Mouse (Mus musculus) testis, postnatal 14 days (tissue): Measurements from ENCODE around the gene Aplp1.

Experiments
- DNase-seq: peaks from one replicate; pipeline ENCODE4 v3.0.0; 2021; ENCODE audit warnings: low spot score

Gene Aplp1

DNA sequence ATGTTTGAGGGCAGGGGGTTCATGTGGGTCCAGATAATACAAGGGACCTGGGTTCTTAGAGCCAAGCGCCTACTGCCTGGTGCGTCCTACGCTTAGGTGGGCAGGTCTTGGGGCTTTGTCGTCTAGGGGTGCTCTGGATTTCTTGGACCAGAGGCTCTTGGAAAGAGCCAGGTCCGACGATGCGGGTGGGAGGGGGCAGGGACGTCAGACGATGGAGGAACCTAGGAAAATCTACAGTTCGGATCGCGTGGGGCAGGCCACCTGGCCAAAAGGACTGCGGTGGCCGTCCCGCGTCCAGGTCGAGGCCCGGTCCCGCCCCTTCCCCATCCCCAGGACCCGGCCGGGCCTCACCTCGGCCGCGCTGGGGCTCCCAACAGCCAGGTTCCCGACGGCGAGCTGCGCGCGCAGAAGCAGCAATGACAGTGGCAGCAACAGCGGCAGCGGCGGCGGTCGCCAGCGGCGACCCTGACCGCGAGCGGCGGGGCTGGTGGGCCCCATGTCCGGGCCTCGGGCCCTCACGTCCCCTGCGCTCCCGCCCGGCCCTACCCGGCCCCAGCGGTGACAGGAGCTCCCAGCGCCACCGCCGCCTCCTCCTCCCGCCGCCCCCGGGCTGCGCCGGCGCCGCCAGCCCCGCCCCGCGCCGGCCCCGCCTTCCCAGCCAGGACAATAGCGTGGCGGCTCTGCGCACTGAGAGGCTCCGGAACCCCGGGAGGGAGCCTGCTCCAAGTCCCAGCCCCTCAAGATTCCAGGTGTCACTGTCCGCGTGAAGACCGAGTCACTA is at the start of gene Aplp1:
Aplp1 (minus strand) TSS at position 565 of the 781 bp plus-strand sequence.
- DNase-seq, result no peak

DNA sequence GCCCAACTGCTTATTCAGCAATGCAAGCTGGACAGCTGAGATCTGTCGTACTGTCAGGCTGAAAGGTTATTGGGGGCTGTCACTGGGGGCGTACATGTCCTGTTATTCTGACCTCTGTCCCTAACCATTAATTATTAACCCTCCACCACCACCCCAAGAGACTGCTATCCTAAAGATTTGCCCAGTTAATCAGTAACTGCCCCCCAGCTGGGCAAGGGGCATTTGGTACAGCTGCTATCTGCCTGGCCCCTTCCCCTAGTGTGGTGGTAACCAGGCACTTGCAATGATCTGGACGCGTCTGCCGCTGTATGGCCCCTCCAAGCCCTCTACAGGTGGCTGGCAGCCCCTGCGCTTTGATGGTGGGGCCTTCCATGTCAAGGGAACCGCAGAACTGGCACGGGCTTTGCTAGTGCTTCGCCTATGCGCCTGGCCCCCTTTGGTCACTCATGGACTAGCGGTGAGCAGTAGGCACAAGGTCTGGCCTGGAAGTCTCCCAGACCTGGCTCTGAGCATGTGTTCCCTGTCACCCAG is 48.1 kb upstream of the Aplp1 start, which contains the start of gene Prodh2:
Prodh2 (plus strand) TSS at position 222 of the 531 bp plus-strand sequence.
- DNase-seq, result no peak

- peak; percentile 74 for DNase-seq
These were observed 47.4 kb upstream of the Aplp1 start for GRCm38 (mm10) chr7:30492765-30493164.

- no peak for DNase-seq
These were observed 45.6 kb upstream of the Aplp1 start for GRCm38 (mm10) chr7:30490957-30491307.

DNA sequence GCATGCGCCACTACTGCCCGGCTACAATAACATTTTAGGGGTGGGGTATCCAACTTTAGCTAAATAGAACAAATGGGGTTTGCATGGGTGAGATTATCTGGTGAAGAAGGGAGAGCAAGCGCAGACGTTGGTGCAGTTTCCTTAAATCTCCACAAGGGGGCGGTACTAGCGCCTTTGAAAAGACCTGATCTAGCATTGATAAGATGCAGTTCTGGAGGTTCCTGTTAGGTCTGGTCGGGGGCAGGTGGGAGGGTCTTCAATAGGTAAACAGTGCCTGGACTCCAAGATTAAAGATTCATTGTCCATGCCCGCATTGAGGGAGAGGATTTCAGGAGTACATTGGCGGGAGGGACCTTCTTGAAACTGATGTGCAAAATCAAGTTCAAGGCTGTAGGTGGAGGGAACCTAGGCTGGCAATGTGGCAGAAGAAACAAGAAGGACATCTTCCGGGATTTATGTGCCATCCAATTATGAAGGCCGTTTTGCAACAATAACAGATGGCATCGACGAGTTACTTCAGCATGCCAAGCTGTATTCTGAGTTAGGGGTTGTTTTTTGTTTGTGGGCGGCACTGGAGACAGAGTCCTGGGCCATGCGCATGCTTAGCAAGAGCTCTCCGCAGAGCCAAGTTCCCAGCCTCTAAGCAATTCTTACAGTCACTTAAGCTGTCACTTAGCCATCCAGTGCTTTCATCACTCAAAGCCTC is 45.1 kb upstream of the Aplp1 start:
- DNase-seq, result peak; percentile 48

- DNase-seq, result peak; percentile 45
These were observed 38.9 kb upstream of the Aplp1 start for GRCm38 (mm10) chr7:30484250-30484649.

DNA sequence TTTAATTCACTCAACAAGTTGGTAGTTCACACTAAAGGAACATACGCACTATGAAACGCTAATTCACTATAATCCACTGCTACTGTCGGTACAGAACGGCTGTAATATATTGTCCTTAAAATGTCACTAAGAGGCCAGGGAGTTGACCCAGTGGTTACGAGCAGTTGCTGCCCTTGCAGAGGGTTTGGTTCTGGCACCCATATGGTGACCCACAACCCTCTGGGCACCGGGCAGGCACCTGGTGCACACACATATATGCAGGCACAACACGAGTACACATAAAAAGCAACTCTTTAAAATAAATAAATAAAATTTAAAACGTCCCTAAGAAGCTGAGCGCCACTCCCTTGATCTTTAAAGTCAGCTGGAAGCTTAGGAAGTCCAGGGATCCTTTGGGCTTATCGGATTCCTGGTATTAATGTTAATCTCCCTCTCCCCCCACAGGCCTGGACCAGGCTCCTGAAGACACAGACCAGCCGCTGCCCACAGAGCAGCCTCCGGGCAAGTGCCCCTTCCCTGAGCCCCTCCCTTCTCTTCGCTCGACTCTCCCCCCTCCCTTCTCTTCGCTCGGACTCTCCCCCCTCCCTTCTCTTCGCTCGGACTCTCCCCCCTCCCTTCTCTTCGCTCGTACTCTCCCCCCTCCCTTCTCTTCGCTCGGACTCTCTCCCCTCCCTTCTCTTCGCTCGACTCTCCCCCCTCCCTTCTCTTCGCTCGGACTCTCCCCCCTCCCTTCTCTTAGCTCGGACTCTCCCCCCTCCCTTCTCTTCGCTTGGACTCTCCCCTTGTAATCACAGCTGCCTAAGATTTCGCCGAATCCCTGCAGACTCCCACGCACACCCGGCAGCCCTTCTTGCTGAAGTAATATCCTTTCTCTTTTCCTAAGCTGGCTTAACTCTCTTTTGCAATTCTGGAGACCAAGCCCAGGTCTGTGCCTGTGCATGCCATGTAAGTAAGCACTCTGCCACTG is 32.4 kb upstream of the Aplp1 start:
- no peak for DNase-seq

DNA sequence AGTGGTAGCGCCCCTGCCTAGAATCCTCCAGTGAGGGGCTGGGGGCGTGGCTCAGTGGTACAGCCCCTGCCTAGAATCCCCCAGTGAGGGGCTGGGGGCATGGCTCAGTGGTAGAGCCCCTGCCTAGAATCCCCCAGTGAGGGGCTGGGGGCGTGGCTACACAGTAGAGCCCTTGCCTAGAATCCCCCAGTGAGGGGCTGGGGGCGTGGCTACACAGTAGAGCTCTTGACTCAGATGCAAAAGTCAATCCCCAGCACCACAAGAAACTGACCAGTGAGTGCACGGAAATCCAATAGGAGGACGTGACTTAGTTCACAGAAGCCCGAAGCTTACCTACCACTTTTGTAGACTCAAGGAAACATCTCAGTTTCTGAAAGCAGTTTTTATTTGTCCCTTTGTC is 30.8 kb upstream of the Aplp1 start:
- peak; percentile 60 for DNase-seq

DNA sequence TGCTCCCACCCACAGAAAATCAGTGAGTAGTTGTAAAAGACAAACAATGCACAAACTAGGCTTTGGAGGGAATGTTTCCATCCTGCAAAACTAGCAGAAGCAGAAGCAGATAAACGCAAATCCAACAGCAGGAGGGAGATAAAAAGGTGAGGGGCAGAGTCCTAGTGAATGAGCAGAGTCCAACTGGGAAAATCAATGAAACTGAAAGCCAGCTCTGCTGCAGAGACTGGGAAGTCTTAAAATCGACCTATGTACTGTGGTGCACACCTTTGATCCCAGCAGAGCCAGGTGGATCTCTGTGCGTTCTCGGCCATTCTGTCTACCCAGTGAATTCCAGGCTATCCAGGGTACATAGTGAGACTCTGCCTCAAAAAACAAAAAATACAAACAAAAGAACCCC is 29.7 kb upstream of the Aplp1 start:
- DNase-seq, result no peak

GRCm38 (mm10) chr7:30472411-30472810 is 27.1 kb upstream of the Aplp1 start:
- DNase-seq, result no peak

DNA sequence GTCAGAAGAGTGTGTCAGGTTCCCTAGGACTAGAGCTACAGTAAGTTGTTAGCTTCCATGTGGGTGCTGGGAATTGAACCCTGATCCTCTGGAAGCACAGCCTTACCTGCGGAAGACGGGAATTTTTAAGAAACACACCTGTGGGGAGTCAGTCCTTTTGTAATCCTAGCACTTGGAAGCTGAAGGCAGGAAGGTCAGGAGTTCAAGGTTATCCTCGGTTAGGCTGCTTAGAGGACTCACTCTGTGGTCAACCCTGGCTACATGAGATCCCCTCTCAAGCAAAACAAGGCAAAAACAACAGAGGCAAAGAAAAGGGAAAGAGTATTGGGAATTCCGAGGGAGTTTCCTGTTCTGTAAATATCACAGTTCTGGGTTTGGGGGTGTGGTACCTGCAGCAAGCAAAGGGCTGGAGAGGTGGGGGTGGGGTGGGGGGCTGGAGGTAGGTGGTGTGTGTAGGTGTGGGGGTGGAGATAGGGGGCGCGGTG is 19.5 kb upstream of the Aplp1 start:
- DNase-seq, result no peak

GRCm38 (mm10) chr7:30463996-30464395 is 18.7 kb upstream of the Aplp1 start:
- no peak for DNase-seq

DNA sequence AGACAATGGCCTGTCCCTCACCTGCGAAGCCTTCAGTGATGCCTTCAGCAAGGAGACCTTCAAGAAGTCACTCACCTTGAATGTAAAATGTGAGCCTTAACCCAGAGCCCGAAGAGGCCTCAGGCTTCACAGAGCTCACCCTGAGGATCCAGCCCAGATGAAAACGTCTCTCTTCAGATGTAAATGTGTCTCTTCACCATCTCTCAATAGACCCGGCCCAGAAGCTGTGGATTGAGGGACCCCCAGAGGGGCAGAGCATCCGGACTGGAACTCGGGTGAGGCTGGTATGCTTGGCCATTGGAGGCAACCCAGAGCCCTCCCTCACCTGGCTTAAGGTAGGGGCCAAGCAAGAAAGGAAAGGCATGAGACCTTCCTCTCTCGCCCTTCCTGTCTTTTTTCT is 18.2 kb upstream of the Aplp1 start:
- no peak for DNase-seq

GRCm38 (mm10) chr7:30459484-30459883 is 14.1 kb upstream of the Aplp1 start:
- DNase-seq, result no peak

GRCm38 (mm10) chr7:30457629-30458330 is 12.4 kb upstream of the Aplp1 start, which contains the start of the genes Kirrel2 and Nphs1:
Kirrel2 (minus strand) TSS chr7:30457690.
Nphs1 (plus strand) TSS chr7:30458315.
- DNase-seq, result no peak

DNA sequence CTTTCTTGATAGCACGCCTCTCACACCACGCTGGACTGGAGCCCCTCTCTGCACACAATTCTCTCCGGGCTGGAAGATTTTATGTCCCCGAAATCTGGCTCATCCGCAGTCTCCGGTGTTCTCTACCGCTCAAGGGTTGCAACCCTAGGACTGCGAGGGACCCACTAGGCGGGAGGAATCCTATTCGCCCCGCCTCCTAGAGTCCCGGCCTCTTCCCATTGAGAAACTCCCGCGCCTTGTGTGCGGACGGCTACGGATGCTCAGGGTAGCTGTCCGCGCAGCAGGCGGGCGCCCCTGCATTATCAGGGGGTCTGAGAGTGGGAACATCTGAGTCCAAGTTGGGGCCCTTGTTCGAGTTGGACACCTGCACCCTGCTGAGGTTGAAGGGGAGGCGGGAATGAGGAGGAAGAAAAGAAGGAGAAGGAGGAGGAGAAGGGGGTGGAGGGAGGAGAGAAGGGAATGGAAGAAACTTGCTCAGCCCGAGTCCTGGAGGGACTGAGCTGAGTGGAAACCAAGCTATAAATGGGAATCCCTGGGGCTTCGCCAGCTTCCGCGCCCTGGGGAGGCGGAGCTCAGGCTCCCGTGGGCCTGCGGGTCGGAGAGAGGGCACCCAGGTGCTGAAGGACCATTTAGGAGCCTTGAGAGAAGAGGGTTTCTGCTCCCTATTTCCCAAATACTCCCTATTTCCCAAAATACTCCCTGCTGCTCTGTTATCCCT is 11.7 kb upstream of the Aplp1 start:
- DNase-seq, result no peak

- DNase-seq, result no peak
These were observed 11.2 kb upstream of the Aplp1 start for GRCm38 (mm10) chr7:30456487-30456886.

GRCm38 (mm10) chr7:30454259-30454658 is 8.9 kb upstream of the Aplp1 start:
- DNase-seq, result no peak

DNA sequence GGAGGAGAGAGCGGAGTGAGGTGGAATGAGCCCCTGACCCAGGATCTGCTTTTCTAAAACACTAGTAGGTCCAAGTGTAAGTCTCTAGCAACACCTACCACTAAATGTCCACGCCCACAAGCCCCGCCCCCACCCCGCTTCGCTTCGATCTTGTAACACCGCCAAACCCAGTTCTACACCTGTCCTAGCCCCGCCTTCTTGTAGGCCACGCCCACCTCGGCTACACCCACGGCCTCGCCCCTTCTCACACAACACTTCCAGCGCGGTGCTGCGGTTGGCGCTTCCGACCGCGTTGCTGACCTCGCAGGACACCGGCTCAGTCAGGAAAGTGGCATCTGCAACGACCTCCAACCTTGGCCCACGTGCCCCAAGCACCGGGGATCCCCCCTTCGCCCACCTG is 8.4 kb upstream of the Aplp1 start:
- no peak for DNase-seq

- DNase-seq, result no peak
These were observed 8.0 kb upstream of the Aplp1 start for GRCm38 (mm10) chr7:30453327-30453726.
